Mouse (Mus musculus) ES-Bruce4 (cell line): Measurements from ENCODE around the gene Ntan1.

ENCODE experiments used
- CTCF ChIP-seq: IDR thresholded peaks from one replicate; pipeline ENCODE4 v1.8.1; 2011; ENCODE audit warnings: low read depth, low read length
- POLR2A ChIP-seq: IDR thresholded peaks from one replicate; pipeline ENCODE4 v1.8.1; 2011; ENCODE audit warnings: low read length; ENCODE audit not compliant: insufficient read depth

DNA sequence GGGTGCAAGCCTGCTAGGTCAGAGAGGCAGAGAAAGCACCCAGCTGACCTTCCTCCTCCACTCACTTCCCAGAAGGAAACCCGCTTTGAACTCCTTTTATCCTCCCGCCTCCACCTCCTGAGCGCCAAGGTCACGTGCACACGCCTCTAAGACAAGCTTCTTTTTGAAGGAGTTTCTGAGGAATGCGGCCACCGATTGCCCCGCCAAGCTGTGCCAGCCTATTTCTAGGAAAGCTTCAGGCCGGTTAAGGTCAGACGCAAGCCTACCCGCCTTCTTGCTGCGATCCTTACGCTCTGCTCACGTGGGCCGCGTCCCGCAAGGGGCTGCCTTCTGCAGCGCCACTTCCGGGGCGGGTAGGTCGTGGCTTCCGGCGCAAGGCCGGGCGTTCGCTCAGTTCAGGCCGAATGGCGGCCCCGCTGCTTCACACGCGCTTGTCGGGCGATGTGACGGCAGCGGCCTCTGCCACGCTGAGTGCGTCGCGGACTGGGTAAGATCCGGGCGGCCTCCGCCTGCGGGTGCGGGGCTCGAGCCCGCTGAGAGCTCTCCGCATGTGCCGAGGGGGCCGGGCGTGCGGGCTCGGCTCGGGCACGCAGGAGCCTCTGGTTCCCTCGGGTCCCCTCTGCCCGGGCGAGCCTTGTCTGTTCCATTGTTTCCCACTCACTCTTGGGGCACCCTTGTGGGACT lies 38.1 kb upstream of the Ntan1 start, which contains the start of gene Rrn3:
- TF ChIP-seq CTCF: no peak
- TF ChIP-seq POLR2A: peak; percentile 89
